Mouse (Mus musculus): ENCODE measurements at regions not wholly inside any gene's neighbourhood (a gene's known extent, or its start where the extent isn't known, plus 50 kb on each side); places are given as distances from the start of the nearest gene placed in this dataset.

DNA sequence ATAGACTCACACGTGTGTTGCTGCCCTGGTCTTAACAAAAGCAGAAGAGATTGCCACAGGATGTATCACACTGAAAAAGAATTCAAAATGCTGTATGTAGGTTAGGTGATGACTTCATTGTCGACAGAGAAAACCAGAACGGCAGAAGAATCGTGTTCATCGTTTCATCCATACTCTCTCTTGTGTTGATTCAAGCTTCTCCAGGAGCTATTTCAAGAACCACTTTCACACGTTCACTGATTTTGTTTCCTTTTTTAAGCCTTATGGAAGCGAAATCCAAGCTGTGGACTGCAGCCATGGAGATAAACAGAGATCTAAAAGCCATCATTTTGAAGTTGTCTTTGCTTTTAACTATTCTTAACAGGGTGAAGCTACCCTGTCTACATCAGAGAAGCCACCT is 63.2 kb upstream of the Tmc3 start:
- TF ChIP-seq CTCF (conservative IDR thresholded peaks at IDR 0.05; ENCODE audit: insufficient read depth, insufficient read length, low read depth, low read length) (no peak), POLR2A (IDR thresholded peaks at IDR 0.05; ENCODE audit: low read depth, low read length) (no peak)
